16 mouse cellular contexts compared by ENCODE assay signal in genomic region chr4:138691443-138692181, GRCm38 (mm10). TPM values are rescaled to one million over a fixed set of nuclear protein-coding genes. Genes with fewer than 3 reads are reported as not detected.
A peak's percentile ranks its signal among the peaks of the same experiment; 100 is the strongest.
DNase-seq lines count a peak whose midpoint lies in the region; ATAC-seq and TF ChIP-seq lines count a peak whose summit lies in the region.
"Had no signal": no experiment of that assay in that cellular context is flagged by ENCODE, and none has a peak within 500 bp of the region (broad histone marks: within the 10 kb centered on the region; RNA-seq: fewer than 3 reads in every experiment).

No protein-coding gene starts in this region.

- H3K27me3 ChIP-seq in ES-Bruce4 (ENCODE audit: control insufficient read depth, insufficient read depth, low read length, poor library complexity, severe bottlenecking), result no peaks in the 10 kb centered on the region
- no peaks in the 10 kb centered on the region for H3K27me3 ChIP-seq in midbrain, embryonic 14.5 days (ENCODE audit: control insufficient read depth, insufficient read depth, low read length)
- H3K27me3 ChIP-seq in heart, adult 2 months (ENCODE audit: control insufficient read depth, insufficient read depth, low read length), result peaks cover 3% of the 10 kb centered on the region; the same call in 1 of the 2 replicates

- no peaks in the 10 kb centered on the region for H3K36me3 ChIP-seq in ES-Bruce4 (ENCODE audit: control insufficient read depth, insufficient read depth, low read length, poor library complexity, severe bottlenecking)
- no peaks in the 10 kb centered on the region for H3K36me3 ChIP-seq in midbrain, embryonic 14.5 days (ENCODE audit: control insufficient read depth, insufficient read depth, low read length)
- no peaks in the 10 kb centered on the region for H3K36me3 ChIP-seq in heart, adult 2 months (ENCODE audit: control insufficient read depth, insufficient read depth, low read length)
- H3K36me3 ChIP-seq: liver, embryonic 13.5 days had no signal

- intact Hi-C loops in heart, adult 2 months (cut with DNase I), result no loop called here

- DNase-seq in layer of hippocampus, adult 11-12 months (ENCODE audit: low spot score), result peak; percentile 39
- no peak for DNase-seq in layer of hippocampus, postnatal 14 days (ENCODE audit: low spot score in 2 of 2)
- DNase-seq in frontal cortex, postnatal 14 days (ENCODE audit: low spot score in 2 of 2), result peak; percentile 46 to 56
- peak; percentile 52 for DNase-seq in midbrain, embryonic 14.5 days
- no peak for DNase-seq in heart, adult 2 months
- DNase-seq in adrenal gland, adult 2 months, result no peak
- DNase-seq in ovary, postnatal 14 days (ENCODE audit: low spot score), result no peak
- DNase-seq: adrenal gland, postnatal 10 days; liver, embryonic 13.5 days; retina, postnatal 1 day; thymus, postnatal 36 days had no signal

- 13% methylated on average over 19 of the region's 19 CpGs for WGBS in midbrain, embryonic 14.5 days
- WGBS in heart, adult 2 months, result 7% methylated on average over 19 of the region's 19 CpGs

- no peak for TF ChIP-seq CTCF in ES-Bruce4 (IDR thresholded peaks at IDR 0.05; ENCODE audit: low read depth, low read length)
- TF ChIP-seq CTCF in heart, adult 2 months (IDR thresholded peaks at IDR 0.05), result no peak

- no peaks in the 10 kb centered on the region for H3K79me2 ChIP-seq in heart, adult 2 months (replicated peaks; ENCODE audit: control insufficient read depth, insufficient read depth, low read length)

- TF ChIP-seq EP300 in ES-Bruce4 (IDR thresholded peaks at IDR 0.05; ENCODE audit: insufficient read depth, low read depth, low read length), result 0 out of 2 replicates have a peak, but pooled peaks have one; percentile 22
- TF ChIP-seq EP300 in heart, adult 2 months (IDR thresholded peaks at IDR 0.05; ENCODE audit: insufficient read depth, low read depth, low read length), result no peak

- ATAC-seq in midbrain, embryonic 14.5 days (ENCODE audit: low FRiP score, low TSS enrichment), result no peak
- ATAC-seq: intestine, postnatal 0 days had no signal

- H3K27ac ChIP-seq in ES-Bruce4 (ENCODE audit: insufficient read depth, low read length), result no peak overlapping the region
- no peak overlapping the region; the same call in 1 of the 2 replicates for H3K27ac ChIP-seq in midbrain, embryonic 14.5 days (replicated peaks; ENCODE audit: low read depth, low read length)
- no peak overlapping the region for H3K27ac ChIP-seq in heart, adult 2 months
- H3K27ac ChIP-seq: liver, embryonic 13.5 days; macrophage had no signal

- H3K4me3 ChIP-seq in ES-Bruce4 (ENCODE audit: low read depth, low read length), result no peak overlapping the region
- no peak overlapping the region for H3K4me3 ChIP-seq in midbrain, embryonic 14.5 days (replicated peaks; ENCODE audit: low read depth, low read length)
- H3K4me3 ChIP-seq in heart, adult 2 months, result no peak overlapping the region
- H3K4me3 ChIP-seq: liver, embryonic 13.5 days had no signal

- H3K4me1 ChIP-seq in ES-Bruce4 (ENCODE audit: control insufficient read depth, insufficient read depth, low read length), result peaks cover 12% of the 10 kb centered on the region
- H3K4me1 ChIP-seq in midbrain, embryonic 14.5 days (ENCODE audit: control insufficient read depth, insufficient read depth, low read length), result peaks cover 57% of the 10 kb centered on the region
- H3K4me1 ChIP-seq in heart, adult 2 months (ENCODE audit: control insufficient read depth, insufficient read depth, low read length), result no peaks in the 10 kb centered on the region
- H3K4me1 ChIP-seq: liver, embryonic 13.5 days had no signal

- no peak overlapping the region for H3K9ac ChIP-seq in ES-Bruce4 (ENCODE audit: low read depth, poor library complexity, severe bottlenecking)
- H3K9ac ChIP-seq in midbrain, embryonic 14.5 days (replicated peaks; ENCODE audit: low read length), result no peak overlapping the region
- H3K9ac ChIP-seq in heart, adult 2 months (ENCODE audit: low read depth, low read length), result no peak overlapping the region
- H3K9ac ChIP-seq: liver, embryonic 13.5 days had no signal

- H3K9me3 ChIP-seq in ES-Bruce4 (replicated peaks; ENCODE audit: control insufficient read depth, insufficient read depth, low read length, poor library complexity, severe bottlenecking), result no peaks in the 10 kb centered on the region
- no peaks in the 10 kb centered on the region for H3K9me3 ChIP-seq in midbrain, embryonic 14.5 days (ENCODE audit: control insufficient read depth, low read length)
- H3K9me3 ChIP-seq: liver, embryonic 13.5 days had no signal

- TF ChIP-seq POLR2A in ES-Bruce4 (IDR thresholded peaks at IDR 0.05; ENCODE audit: insufficient read depth, low read length), result no peak
- TF ChIP-seq POLR2A in heart, adult 2 months (IDR thresholded peaks at IDR 0.05; ENCODE audit: insufficient read depth, low read depth, low read length), result no peak

- H3K4me2 ChIP-seq in midbrain, embryonic 14.5 days (ENCODE audit: low read length), result no peak overlapping the region
- H3K4me2 ChIP-seq: liver, embryonic 13.5 days had no signal

RNA-seq across cellular contexts. Expression of gene Pla2g2c, which starts 33.0 kb away (rescaled TPM):
- total RNA-seq in layer of hippocampus, postnatal 14 days (2021), result under 1 TPM in 1 of 2 experiments, not detected in 1; 0.28 TPM
- polyA plus RNA-seq in ES-Bruce4 (2011; ENCODE audit: insufficient read depth, insufficient read length, low read depth, missing spikeins), result 0.68 and 0.79 TPM in 2 replicates
- 0.83 and 0.94 TPM in 2 replicates for polyA plus RNA-seq in midbrain, embryonic 14.5 days (2014; fragmentation: Nextera tagmentation; extraction: Ambion mirVana)
- under 1 TPM in 1 of 2 experiments, not detected in 1; 0.14 TPM for total RNA-seq in heart, adult 2 months (2021)
- 0.76 and 0.98 TPM in 2 replicates for polyA plus RNA-seq in heart, adult 2 months (2012; rRNA removed)
- total RNA-seq in adrenal gland, adult 2 months (2021), result under 1 TPM in 1 of 2 experiments, not detected in 1; 0.24 TPM
- polyA plus RNA-seq in adrenal gland, adult 2 months (2012; rRNA removed), result 0.30 and 0.32 TPM in 2 replicates
- total RNA-seq: adrenal gland, postnatal 10 days had no signal
- polyA plus RNA-seq: C2C12; liver, embryonic 13.5 days; macrophage had no signal

RNA-seq across cellular contexts. Expression of gene Ubxn10, which starts 45.4 kb away (rescaled TPM):
- 1 to 10 TPM; 1.5 to 2.7 TPM for total RNA-seq in layer of hippocampus, postnatal 14 days (2021)
- polyA plus RNA-seq in ES-Bruce4 (2011; ENCODE audit: insufficient read depth, insufficient read length, low read depth, missing spikeins), result 1.0 and 1.3 TPM in 2 replicates
- 3.0 and 3.9 TPM in 2 replicates for polyA plus RNA-seq in midbrain, embryonic 14.5 days (2014; fragmentation: Nextera tagmentation; extraction: Ambion mirVana)
- 1 to 10 TPM; 1.6 to 2.7 TPM for total RNA-seq in heart, adult 2 months (2021)
- 7.2 and 7.5 TPM in 2 replicates for polyA plus RNA-seq in heart, adult 2 months (2012; rRNA removed)
- 1 to 10 TPM in 1 of 2 experiments, under 1 TPM in 1; 0.52 to 1.6 TPM for total RNA-seq in adrenal gland, adult 2 months (2021)
- polyA plus RNA-seq in adrenal gland, adult 2 months (2012; rRNA removed), result 1.9 and 2.0 TPM in 2 replicates
- polyA plus RNA-seq: C2C12, macrophage had no signal

RNA-seq across cellular contexts. Expression of gene Vwa5b1, which starts 55.9 kb away (rescaled TPM):
- total RNA-seq in layer of hippocampus, postnatal 14 days (2021), result 1 to 10 TPM; 1.6 to 3.0 TPM
- not detected in 2 replicates for polyA plus RNA-seq in ES-Bruce4 (2011; ENCODE audit: insufficient read depth, insufficient read length, low read depth, missing spikeins)
- 1.2 and 1.6 TPM in 2 replicates for polyA plus RNA-seq in midbrain, embryonic 14.5 days (2014; fragmentation: Nextera tagmentation; extraction: Ambion mirVana)
- not detected for total RNA-seq in heart, adult 2 months (2021)
- 0.12 TPM in 1 of 2 replicates, not detected in the other for polyA plus RNA-seq in heart, adult 2 months (2012; rRNA removed)
- not detected for total RNA-seq in adrenal gland, adult 2 months (2021)
- not detected in 2 replicates for polyA plus RNA-seq in adrenal gland, adult 2 months (2012; rRNA removed)
- polyA plus RNA-seq: C2C12; heart, postnatal 0 days; liver, embryonic 13.5 days; macrophage had no signal

Comparison
In these comparisons a context has a peak if more than half of its experiments do, and no peak if none do; other contexts are left out.
1. DNase-seq: peak in layer of hippocampus, adult 11-12 months (single experiment), frontal cortex, postnatal 14 days (2 of 2) and midbrain, embryonic 14.5 days (single experiment); none in layer of hippocampus, postnatal 14 days (0 of 2), heart, adult 2 months (0 of 2), adrenal gland, adult 2 months (single experiment) and ovary, postnatal 14 days (single experiment).